23 mouse cellular contexts compared by ENCODE assay signal in genomic region chr9:81924744-81925143, GRCm38 (mm10).
"Had no signal": no experiment of that assay in that cellular context is flagged by ENCODE, and none has a peak within 500 bp of the region (broad histone marks: within the 10 kb centered on the region; RNA-seq: fewer than 3 reads in every experiment).

No protein-coding gene starts in this region.

- H3K9me3 ChIP-seq: limb, embryonic 10.5 days; limb, embryonic 13.5 days; liver, embryonic 12.5 days; liver, embryonic 15.5 days; lung, embryonic 15.5 days; midbrain, embryonic 12.5 days; midbrain, embryonic 15.5 days; neural tube, embryonic 12.5 days; neural tube, embryonic 15.5 days had no signal

- H3K9ac ChIP-seq: limb, embryonic 13.5 days; liver, embryonic 12.5 days; liver, embryonic 15.5 days; lung, embryonic 15.5 days; midbrain, embryonic 12.5 days; midbrain, embryonic 15.5 days; neural tube, embryonic 12.5 days; neural tube, embryonic 15.5 days had no signal

- H3K36me3 ChIP-seq: limb, embryonic 10.5 days; limb, embryonic 13.5 days; liver, embryonic 12.5 days; liver, embryonic 15.5 days; lung, embryonic 15.5 days; midbrain, embryonic 12.5 days; midbrain, embryonic 15.5 days; neural tube, embryonic 12.5 days; neural tube, embryonic 15.5 days had no signal

- H3K4me3 ChIP-seq: layer of hippocampus, adult 2 months; limb, embryonic 10.5 days; limb, embryonic 13.5 days; liver, embryonic 12.5 days; liver, embryonic 15.5 days; lung, embryonic 15.5 days; midbrain, embryonic 12.5 days; midbrain, embryonic 15.5 days; neural tube, embryonic 12.5 days; neural tube, embryonic 15.5 days had no signal

- H3K27me3 ChIP-seq: limb, embryonic 13.5 days; liver, embryonic 12.5 days; liver, embryonic 15.5 days; lung, embryonic 15.5 days; midbrain, embryonic 12.5 days; midbrain, embryonic 15.5 days; neural tube, embryonic 12.5 days; neural tube, embryonic 15.5 days had no signal

- H3K27ac ChIP-seq: kidney, postnatal 0 days; layer of hippocampus, adult 2 months; limb, embryonic 10.5 days; limb, embryonic 13.5 days; liver, embryonic 12.5 days; liver, embryonic 15.5 days; lung, embryonic 15.5 days; midbrain, embryonic 12.5 days; midbrain, embryonic 15.5 days; neural tube, embryonic 12.5 days; neural tube, embryonic 15.5 days had no signal

- DNase-seq: kidney, adult 2 months; kidney, postnatal 36 days; layer of hippocampus, adult 9-11 months; liver; lung, adult 18-20 months; lung, postnatal 10 days; lung, postnatal 36 days; right cerebral cortex, adult 18-20 months; right cerebral cortex, postnatal 25 days; spleen, adult 18-20 months; thymus, adult 18-20 months; thymus, postnatal 36 days had no signal

- H3K4me1 ChIP-seq: limb, embryonic 10.5 days; limb, embryonic 13.5 days; liver, embryonic 12.5 days; liver, embryonic 15.5 days; lung, embryonic 15.5 days; midbrain, embryonic 12.5 days; midbrain, embryonic 15.5 days; neural tube, embryonic 12.5 days; neural tube, embryonic 15.5 days had no signal

- ATAC-seq: liver, embryonic 12.5 days; midbrain, embryonic 15.5 days had no signal
